Mouse (Mus musculus) spleen, adult 2 months (tissue): ENCODE data around the gene Agpat3.

Experiments used
- CTCF ChIP-seq: fragments of 200-500 bp; IDR thresholded peaks from 2 replicates; pipeline ENCODE4 v1.5.1; 2011; ENCODE audit warnings: mild to moderate bottlenecking, inconsistent platforms; ENCODE audit not compliant: insufficient read depth, insufficient read length, insufficient replicate concordance; ENCODE audit errors: extremely low read depth
- POLR2A ChIP-seq: fragments of 200-500 bp; IDR thresholded peaks from 2 replicates; pipeline ENCODE4 v1.6.1; 2011; ENCODE audit warnings: low read depth, low read length, inconsistent platforms

- TF ChIP-seq CTCF (no peak), POLR2A (no peak)
These were observed 11.8 kb upstream of the Agpat3 start for GRCm38 (mm10) chr10:78364106-78364505.
